Mouse (Mus musculus): Measurements from ENCODE around the gene Zfp36l1.

The Zfp36l1 gene

GRCm38 (mm10) chr12:80131359-80132249 is 18.8 kb upstream of the Zfp36l1 start:
- peak in 1 of 2 experiments; percentile 74 for DNase-seq (ENCODE audit: inconsistent age in 2 of 2, low spot score in 1 of 2)

- DNase-seq (ENCODE audit: inconsistent age in 2 of 2, low spot score in 1 of 2): peak; percentile 48 to 69
Observed at GRCm38 (mm10) chr12:80130558-80131358, 17.9 kb upstream of the Zfp36l1 start.

DNA sequence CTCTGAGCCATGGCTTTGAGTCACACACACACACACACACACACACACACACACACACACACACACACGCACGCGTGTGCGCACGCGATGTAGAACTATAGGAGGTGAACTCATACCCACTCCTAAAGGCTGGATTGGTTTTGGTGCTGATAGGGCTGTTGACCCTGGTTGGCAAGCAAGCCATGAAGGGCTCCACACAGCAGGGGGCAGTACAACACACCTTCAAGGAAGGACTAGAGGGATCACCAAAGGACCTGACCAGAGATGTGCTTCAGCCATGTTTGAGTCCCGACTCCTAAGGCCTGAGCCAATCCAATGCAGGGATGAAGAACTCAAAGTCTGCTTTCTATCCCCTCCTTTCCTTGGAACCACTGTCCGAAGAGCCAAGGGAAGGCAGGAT is 16.7 kb upstream of the Zfp36l1 start:
- DNase-seq (ENCODE audit: inconsistent age in 2 of 2, low spot score in 1 of 2): peak in 1 of 2 experiments; percentile 66

DNA sequence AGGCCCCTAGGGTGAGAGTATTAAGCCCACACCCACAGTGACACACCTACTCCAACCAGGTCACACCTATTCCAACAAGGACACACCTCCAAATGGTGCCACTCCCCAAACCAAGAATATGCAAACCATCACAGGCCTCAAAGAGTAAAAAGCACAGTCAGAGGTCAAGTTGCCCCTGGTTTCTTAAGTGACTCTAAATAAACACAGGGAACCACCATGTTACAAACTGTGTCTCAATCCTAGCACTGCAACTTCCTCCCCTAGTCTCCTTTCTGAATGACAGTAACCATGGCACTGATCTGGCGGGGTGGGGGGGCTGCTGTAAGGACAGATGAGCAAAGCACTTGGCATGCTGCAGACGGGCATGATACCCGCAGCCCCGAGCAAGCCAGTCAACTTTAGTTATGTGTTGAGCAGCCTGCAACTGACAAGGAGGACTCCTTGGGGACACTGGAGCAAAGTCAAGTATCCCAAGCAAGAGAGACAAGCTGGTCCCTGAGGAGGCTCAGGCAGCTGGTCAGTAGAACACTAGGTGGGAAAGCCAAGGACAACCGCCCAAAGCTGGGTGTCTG is 14.5 kb upstream of the Zfp36l1 start:
- peak in 1 of 2 experiments; percentile 54 for DNase-seq (ENCODE audit: inconsistent age in 2 of 2, low spot score in 1 of 2)

DNA sequence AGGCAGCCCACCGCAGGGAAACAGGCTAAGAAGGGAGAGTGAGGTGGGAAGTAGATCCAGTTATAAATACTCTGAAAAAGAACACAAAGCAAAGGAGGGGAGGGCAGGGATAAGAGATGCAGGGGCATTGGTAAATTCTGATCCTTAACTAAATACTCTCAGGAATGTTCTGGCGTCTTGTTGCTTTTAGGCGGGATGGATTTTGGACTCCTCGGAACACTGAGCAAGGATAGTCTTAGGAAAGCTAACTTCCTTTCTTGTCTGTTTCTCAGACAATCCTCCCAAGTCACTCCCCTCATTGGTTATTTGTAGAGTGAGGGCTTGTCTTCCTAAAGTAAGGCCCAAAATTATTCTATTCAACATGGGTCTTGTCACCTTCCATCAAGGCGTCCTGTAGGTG is 12.5 kb upstream of the Zfp36l1 start:
- DNase-seq (ENCODE audit: inconsistent age in 2 of 2, low spot score in 1 of 2): no peak

GRCm38 (mm10) chr12:80124756-80125155 is 11.9 kb upstream of the Zfp36l1 start:
- DNase-seq (ENCODE audit: inconsistent age in 2 of 2, low spot score in 1 of 2): no peak

GRCm38 (mm10) chr12:80124211-80124610 is 11.4 kb upstream of the Zfp36l1 start:
- no peak for DNase-seq (ENCODE audit: inconsistent age in 2 of 2, low spot score in 1 of 2)

DNA sequence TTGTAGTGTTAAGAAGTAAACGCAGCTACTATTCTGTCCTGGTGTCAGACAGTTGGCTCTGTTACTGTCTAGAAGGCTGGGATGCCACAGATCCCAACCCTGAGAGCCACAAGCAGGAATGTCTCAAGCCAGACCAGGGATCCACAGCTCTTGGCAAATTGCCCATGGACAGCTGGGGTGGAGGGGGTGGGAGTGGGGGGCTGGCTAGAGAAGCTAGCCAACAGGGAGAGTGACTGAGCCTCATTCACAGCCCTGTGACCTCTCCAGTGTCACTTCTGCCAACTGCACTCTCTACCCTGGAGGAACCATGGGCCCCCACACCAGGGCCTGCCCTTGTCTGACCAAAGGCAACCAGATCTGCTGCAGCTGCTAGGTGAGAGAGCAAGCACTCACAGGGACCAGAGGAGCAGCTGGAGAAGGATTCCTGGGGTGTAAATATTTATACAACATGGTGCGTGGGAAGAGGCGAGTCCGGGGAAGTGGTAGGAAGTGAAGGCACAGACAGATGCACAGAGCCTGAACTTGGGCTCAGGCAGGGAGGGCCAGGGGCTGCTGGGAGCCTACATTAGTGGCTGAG is 10.5 kb upstream of the Zfp36l1 start:
- DNase-seq (ENCODE audit: inconsistent age in 2 of 2, low spot score in 1 of 2): no peak

- no peak for DNase-seq (ENCODE audit: inconsistent age in 2 of 2, low spot score in 1 of 2)
Observed at GRCm38 (mm10) chr12:80121438-80121837, 8.6 kb upstream of the Zfp36l1 start.

GRCm38 (mm10) chr12:80118588-80118987 is 5.8 kb upstream of the Zfp36l1 start:
- peak in 1 of 2 experiments; percentile 65 for DNase-seq (ENCODE audit: inconsistent age in 2 of 2, low spot score in 1 of 2)

DNA sequence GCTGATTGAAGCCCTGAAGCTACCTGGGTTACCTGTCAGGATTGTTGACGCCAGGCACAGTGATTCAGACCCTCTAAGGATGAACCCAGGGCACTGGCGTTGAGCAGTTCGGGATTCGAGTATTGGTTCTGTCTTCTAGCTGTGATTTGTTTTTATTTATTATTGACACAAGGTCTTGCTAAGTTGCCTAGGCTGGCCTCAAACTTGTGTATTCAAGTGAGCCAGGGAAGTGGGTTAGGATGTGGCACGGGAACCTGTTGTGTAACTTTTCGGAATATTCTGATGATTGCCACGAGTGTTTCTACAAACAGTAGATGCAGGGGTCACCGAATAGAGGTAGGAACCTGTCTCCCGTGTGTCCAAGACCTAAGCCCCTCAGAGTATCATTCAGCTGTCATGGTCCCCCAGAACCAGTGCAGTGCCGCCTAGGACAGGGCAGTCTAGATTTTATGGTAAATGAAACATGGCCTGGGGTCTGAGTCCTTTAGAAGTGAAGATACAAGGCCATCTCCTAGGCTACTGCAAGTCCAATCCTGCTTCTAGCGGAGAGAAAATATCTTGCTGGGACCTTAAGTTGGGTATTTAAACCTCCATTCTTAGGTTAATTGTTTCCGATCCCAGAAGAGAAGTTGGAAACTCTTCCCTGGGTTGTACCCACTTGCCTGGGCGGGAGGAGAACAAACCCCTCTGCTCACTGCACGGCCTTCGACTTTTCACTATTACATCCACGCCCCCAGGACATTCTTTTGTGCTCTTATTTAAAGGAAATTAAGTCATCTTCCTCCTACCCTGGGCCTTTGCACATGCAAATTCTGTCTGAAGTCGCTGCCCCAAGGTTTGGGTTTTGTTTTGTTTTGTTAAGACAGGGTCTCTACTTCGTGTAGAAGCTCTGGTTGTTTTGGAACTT is 3.6 kb upstream of the Zfp36l1 start:
- peak in 1 of 2 experiments; percentile 80 for DNase-seq (ENCODE audit: inconsistent age in 2 of 2, low spot score in 1 of 2)

DNA sequence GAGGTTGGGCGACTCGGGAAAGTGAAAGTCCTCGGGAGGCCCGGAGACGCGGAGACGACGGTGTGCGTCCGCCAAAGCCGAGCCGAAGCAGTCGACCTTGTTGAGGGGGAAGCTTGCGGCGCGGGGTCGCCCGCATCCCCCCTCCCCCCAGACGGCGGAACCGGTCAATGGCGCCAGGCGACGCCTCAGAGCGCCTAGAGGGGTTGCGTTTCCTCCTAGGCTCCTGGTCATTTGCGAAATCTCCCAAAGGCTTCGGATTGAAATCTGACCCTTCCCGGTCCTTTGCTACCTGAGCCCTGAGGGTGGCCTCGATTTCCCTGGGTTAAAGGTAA is 3.0 kb upstream of the Zfp36l1 start:
- no peak for DNase-seq (ENCODE audit: inconsistent age in 2 of 2, low spot score in 1 of 2)

- DNase-seq (ENCODE audit: inconsistent age in 2 of 2, low spot score in 1 of 2): peak; percentile 91 to 96
Observed at GRCm38 (mm10) chr12:80115142-80115862, 2.5 kb upstream of the Zfp36l1 start.

DNA sequence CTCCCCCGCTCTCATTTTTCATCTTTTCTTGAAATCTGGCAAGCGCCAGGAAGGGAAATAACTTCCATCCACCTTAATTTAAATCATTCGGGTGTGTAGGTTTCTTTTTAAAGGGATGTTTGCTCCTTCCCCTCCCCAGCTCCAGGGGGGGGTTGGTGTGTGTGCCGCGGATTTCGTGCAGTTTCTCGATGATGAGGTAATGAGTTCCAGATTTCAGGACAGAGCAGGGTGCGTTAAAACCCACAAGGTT is 2.0 kb upstream of the Zfp36l1 start:
- DNase-seq (ENCODE audit: inconsistent age in 2 of 2, low spot score in 1 of 2): no peak

DNA sequence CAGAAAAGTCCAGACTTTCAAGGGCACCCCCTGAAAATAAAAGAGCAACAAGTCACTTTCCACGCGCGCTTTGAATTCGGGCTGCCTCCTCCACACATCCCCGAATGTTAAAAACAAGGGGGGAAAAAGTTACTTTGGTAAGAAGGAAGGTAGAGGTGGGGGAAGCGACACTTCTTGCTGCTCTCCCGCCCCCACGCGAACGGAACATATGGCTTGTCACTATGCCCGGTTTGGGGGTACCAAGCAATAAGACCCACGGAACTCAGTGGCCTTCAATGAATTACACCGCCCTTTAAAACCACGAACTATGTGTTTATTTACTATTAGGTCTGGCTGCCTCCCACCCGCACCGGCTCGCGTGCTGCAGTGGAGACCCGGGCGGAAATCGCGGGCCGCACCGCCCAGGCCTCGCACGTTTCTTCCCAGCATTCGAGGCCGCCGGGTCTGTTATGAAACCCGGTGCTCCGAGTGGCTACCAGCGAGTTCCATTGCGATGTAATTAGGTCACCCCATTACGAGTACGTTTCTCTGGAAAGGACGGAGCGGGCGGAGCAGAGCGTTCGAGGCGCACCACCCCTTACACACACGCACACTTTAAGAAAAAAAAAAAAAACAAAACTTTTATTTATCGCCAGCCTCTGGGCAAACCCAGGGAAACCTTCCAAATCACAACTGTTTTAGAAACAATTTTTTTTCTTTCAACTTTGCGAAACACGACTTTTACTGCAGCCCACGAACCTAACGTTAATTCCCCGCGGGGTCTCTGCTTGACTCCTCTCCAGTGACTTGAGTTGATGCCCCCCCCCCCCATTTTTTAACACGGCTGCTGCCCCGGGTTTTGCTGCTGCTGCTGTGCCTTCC is 1.4 kb upstream of the Zfp36l1 start:
- peak; percentile 91 to 96 for DNase-seq (ENCODE audit: inconsistent age in 2 of 2, low spot score in 1 of 2)

DNA sequence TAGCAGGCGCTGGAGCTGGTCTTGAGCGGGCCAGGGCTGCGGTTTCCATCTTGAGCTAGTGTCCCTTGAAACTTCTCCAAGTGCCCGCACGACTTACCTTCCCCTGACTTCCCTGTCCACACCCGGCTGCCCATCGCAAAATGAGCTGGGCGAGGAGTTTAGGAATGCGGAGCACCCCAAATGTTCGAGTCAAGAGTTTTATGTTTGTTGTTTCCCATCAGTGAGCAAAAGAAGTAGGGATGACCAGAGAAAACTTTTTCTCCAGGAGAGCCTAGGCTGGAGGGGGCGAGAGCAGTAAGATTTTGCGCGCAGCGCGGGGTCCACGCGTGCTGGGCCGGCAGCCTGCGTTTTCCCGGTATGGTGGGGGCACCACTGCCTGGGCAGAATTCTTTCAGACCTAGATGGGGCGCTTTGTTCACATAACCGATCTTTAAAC is 791 bp upstream of the Zfp36l1 start:
- peak; percentile 69 to 92 for DNase-seq (ENCODE audit: inconsistent age in 2 of 2, low spot score in 1 of 2)

GRCm38 (mm10) chr12:80112071-80112660 is 647 bp downstream of the Zfp36l1 start:
- peak; percentile 38 to 76 for DNase-seq (ENCODE audit: inconsistent age in 2 of 2, low spot score in 1 of 2)

All from adrenal gland, adult (tissue).